Mouse (Mus musculus) common myeloid progenitor, adult 5-6 weeks (primary cell): ENCODE results near the gene Ly6g6c. TPM values are rescaled to one million over a fixed set of nuclear protein-coding genes. Genes with fewer than 3 reads are reported as not detected.

Source experiments
- ATAC-seq: replicated peaks from 2 replicates; pipeline ENCODE4 v1.8.0; 2016; ENCODE audit warnings: low read depth, mild to moderate bottlenecking, moderate TSS enrichment, inconsistent platforms; ENCODE audit not compliant: poor library complexity, severe bottlenecking
- total RNA-seq: library from RNA; stranded (forward); fragments of 200-1000, 187-1606 nt; gene quantifications from 2 replicates; pipeline ENCODE4 v1.2.3, GENCODE M21; 2017

Gene Ly6g6c
- total RNA-seq, 1 experiment from 2014 or later, result not detected

GRCm38 (mm10) chr17:35077285-35077684 is 12.1 kb downstream of the Ly6g6c start:
- no peak for ATAC-seq

- peak; percentile 16; the same call in 1 of the 2 replicates for ATAC-seq
Measured at GRCm38 (mm10) chr17:35077786-35078233, 12.6 kb downstream of the Ly6g6c start, which contains the start of gene Ly6g6d. TSS of gene Ly6g6d (minus strand) at chr17:35078065.

- peak; percentile 80 for ATAC-seq
Measured at GRCm38 (mm10) chr17:35079778-35080177, 14.6 kb downstream of the Ly6g6c start.

GRCm38 (mm10) chr17:35080248-35080647 is 15.1 kb downstream of the Ly6g6c start:
- peak; percentile 9; the same call in 1 of the 2 replicates for ATAC-seq

GRCm38 (mm10) chr17:35080710-35081109 is 15.5 kb downstream of the Ly6g6c start:
- ATAC-seq, result no peak

- ATAC-seq, result no peak
Measured at GRCm38 (mm10) chr17:35082841-35083576, 17.8 kb downstream of the Ly6g6c start.

- ATAC-seq, result no peak
Measured at GRCm38 (mm10) chr17:35083929-35084497, 18.8 kb downstream of the Ly6g6c start.

GRCm38 (mm10) chr17:35085208-35085865 is 20.1 kb downstream of the Ly6g6c start, which contains the start of gene Ly6g6f:
TSS of gene Ly6g6f (minus strand) at chr17:35085610.
- no peak for ATAC-seq

GRCm38 (mm10) chr17:35088151-35088550 is 23.0 kb downstream of the Ly6g6c start:
- ATAC-seq, result no peak

- peak; percentile 94 for ATAC-seq
Measured at GRCm38 (mm10) chr17:35088825-35089644, 23.8 kb downstream of the Ly6g6c start, which contains the start of gene Abhd16a. TSS of gene Abhd16a (plus strand) at chr17:35089263.

- ATAC-seq, result peak; percentile 16; the same call in 1 of the 2 replicates
Measured at GRCm38 (mm10) chr17:35090166-35090932, 25.2 kb downstream of the Ly6g6c start.

GRCm38 (mm10) chr17:35092403-35093198 is 27.4 kb downstream of the Ly6g6c start:
- ATAC-seq, result no peak

GRCm38 (mm10) chr17:35094475-35095365 is 29.5 kb downstream of the Ly6g6c start:
- ATAC-seq, result no peak

- no peak for ATAC-seq
Measured at GRCm38 (mm10) chr17:35096597-35096996, 31.4 kb downstream of the Ly6g6c start.

GRCm38 (mm10) chr17:35097164-35097655 is 32.0 kb downstream of the Ly6g6c start:
- no peak for ATAC-seq

- no peak for ATAC-seq
Measured at GRCm38 (mm10) chr17:35100196-35100765, 35.1 kb downstream of the Ly6g6c start.

GRCm38 (mm10) chr17:35101161-35101560 is 36.0 kb downstream of the Ly6g6c start:
- ATAC-seq, result no peak
